Mouse (Mus musculus): ENCODE data around the gene Rem2. TPM values are rescaled to one million over a fixed set of nuclear protein-coding genes. Genes with fewer than 3 reads are reported as not detected.
A peak's percentile ranks its signal among the peaks of the same experiment; 100 is the strongest.

Gene Rem2
- polyA plus RNA-seq, 1 experiment from 2014 or later, result 3.8 TPM

DNA sequence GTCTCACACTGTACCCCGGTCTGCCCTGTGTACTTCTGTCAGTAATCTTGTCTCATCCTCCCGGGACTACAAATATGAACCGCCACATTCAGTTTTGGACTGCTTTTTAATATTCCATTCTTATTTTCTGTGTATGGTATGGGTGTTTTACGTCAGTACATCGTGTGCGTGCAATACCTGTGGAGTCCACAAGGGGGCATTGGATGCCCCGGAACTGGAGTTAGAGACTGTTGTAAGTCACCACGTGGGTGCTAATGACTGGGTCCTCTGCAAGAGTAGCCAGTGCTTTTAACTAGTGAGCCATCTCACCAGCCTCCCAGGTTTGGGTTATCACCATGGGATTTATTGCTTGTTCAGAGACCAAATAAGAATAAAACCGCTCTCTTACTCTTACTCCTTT, 6.6 kb downstream of the Rem2 start:
- 34% methylated on average over 9 of the region's 9 CpGs for WGBS
- no peak for DNase-seq (ENCODE audit: low spot score)
- no peaks in the 10 kb centered on the region for H3K36me3 ChIP-seq

DNA sequence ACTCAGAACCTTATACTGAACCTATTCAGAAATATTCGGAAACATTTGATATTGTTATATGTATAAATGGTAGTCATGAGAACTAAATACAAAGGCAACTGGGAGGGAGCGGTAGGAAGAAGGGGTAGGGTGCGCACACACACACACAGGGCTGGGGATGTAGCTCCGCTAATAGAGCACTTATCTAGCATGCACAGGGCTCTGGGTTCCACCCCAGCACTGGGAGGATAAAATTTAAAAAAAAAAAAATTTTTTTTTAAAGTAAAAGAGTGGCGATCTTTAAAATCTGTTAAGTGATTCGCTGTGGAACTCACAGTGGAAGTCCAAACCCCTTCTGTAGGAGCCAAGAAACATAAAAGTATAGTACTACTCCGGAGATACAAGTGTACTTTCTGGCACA, 10.0 kb downstream of the Rem2 start:
- no peak overlapping the region for H3K4me3 ChIP-seq
- no peaks in the 10 kb centered on the region for H3K9me3 ChIP-seq
- peaks cover 7% of the 10 kb centered on the region; the same call in 1 of the 2 replicates for H3K4me1 ChIP-seq
- peaks cover 9% of the 10 kb centered on the region; the same call in 1 of the 2 replicates for H3K27me3 ChIP-seq (ENCODE audit: insufficient read depth, poor library complexity, severe bottlenecking)
- DNase-seq (ENCODE audit: low spot score), result no peak
- H3K27ac ChIP-seq, result no peak overlapping the region
- no peaks in the 10 kb centered on the region for H3K36me3 ChIP-seq
- WGBS, result 82% methylated on average over 7 of the region's 7 CpGs

More for the DNA sequence above, 6.6 kb downstream of the Rem2 start:
- peaks cover 22% of the 10 kb centered on the region for H3K4me1 ChIP-seq
- H3K9me3 ChIP-seq, result no peaks in the 10 kb centered on the region
- H3K27ac ChIP-seq, result no peak overlapping the region
- H3K27me3 ChIP-seq (ENCODE audit: insufficient read depth, poor library complexity, severe bottlenecking), result peaks cover 40% of the 10 kb centered on the region
- H3K4me3 ChIP-seq, result no peak overlapping the region

DNA sequence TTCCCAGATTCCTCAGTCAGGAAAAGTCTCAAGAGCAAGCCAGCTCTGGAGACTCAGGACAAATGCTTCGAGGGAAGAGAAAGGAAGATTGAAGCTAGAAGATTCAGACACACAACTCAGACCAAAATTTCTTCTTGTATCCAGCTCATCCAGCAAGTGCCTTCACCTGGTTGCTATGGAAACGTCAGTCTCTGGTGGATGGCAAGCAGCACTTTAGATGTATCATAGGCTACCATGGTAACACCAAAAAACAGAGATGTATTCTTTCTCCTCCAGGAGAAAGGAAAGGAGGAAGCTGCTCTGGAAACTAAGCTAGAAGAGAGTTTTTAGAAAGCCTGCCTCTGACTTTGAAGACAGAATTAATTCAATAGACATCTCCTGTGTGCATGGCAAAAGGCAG, 11.8 kb downstream of the Rem2 start:
- H3K4me1 ChIP-seq, result no peaks in the 10 kb centered on the region
- no peaks in the 10 kb centered on the region for H3K36me3 ChIP-seq
- H3K9me3 ChIP-seq, result no peaks in the 10 kb centered on the region
- no peak overlapping the region for H3K4me3 ChIP-seq
- H3K27me3 ChIP-seq (ENCODE audit: insufficient read depth, poor library complexity, severe bottlenecking), result no peaks in the 10 kb centered on the region
- H3K27ac ChIP-seq, result no peak overlapping the region
- no peak for DNase-seq (ENCODE audit: low spot score)
- 64% methylated on average over 2 of the region's 2 CpGs for WGBS

DNA sequence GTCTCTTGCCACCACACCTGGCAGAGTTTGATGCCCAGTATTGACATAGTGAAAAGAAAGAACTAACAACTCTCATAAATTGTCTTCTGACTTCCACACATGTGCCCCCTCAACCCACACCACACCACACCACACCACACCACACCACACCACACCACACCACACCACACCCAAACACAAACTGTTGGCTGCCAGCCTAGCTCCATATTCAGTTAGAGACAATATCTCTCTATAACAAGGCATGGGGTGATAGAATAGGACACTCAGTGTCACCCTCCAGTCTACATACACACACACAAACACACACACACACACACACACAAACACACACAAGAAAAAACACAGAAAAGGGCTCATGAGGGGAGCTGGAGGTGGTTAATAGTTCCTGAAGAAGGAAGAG, 12.4 kb downstream of the Rem2 start:
- H3K36me3 ChIP-seq, result no peaks in the 10 kb centered on the region

DNA sequence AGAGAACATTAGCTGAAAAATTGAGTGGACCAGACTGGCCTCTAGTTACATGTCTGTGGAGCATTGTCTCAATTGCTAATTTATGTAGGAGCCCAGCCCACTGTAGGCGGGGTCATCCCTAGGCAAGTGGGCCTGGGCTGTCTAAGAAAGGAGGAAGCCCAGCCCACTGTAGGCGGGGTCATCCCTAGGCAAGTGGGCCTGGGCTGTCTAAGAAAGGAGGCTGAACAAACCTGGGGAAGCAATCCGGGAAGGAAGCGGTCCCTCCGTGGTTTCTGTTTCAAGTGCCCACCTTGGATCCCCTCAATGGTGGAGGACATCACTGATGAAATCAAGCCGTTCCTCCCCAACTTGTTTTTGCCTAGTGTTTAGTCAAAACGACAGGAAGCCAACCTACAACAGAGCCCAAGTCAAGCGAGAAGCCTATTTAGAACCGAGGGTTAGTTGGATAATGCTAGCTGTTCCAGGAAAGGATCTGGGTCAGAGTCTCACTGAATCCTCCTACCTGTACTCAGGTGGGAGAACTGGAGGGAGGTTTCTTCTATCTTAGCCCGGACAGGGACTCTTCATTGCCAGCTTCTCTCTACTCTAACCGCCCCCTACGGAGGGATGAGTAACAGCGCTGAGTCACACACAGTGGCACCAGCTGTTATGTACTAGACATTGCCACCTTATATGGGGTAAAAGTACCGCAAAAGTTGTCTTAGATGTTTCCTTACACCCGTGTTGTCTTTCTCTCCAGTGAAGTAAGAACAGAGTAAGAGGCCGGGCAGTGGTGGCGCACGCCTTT, 16.6 kb downstream of the Rem2 start:
- no peaks in the 10 kb centered on the region for H3K9me3 ChIP-seq
- DNase-seq (ENCODE audit: low spot score), result no peak
- H3K27me3 ChIP-seq (ENCODE audit: insufficient read depth, poor library complexity, severe bottlenecking), result no peaks in the 10 kb centered on the region
- WGBS, result 55% methylated on average over 18 of the region's 18 CpGs
- H3K36me3 ChIP-seq, result no peaks in the 10 kb centered on the region
- H3K4me1 ChIP-seq, result no peaks in the 10 kb centered on the region
- no peak overlapping the region for H3K4me3 ChIP-seq
- H3K27ac ChIP-seq, result no peak overlapping the region

More for the DNA sequence above, 12.4 kb downstream of the Rem2 start:
- Histone ChIP-seq H3K27me3 (ENCODE audit: insufficient read depth, poor library complexity, severe bottlenecking) (no peaks in the 10 kb centered on the region), H3K27ac (no peak overlapping the region), H3K4me1 (no peaks in the 10 kb centered on the region), H3K9me3 (no peaks in the 10 kb centered on the region), H3K4me3 (no peak overlapping the region)
- no peak for DNase-seq (ENCODE audit: low spot score)

DNA sequence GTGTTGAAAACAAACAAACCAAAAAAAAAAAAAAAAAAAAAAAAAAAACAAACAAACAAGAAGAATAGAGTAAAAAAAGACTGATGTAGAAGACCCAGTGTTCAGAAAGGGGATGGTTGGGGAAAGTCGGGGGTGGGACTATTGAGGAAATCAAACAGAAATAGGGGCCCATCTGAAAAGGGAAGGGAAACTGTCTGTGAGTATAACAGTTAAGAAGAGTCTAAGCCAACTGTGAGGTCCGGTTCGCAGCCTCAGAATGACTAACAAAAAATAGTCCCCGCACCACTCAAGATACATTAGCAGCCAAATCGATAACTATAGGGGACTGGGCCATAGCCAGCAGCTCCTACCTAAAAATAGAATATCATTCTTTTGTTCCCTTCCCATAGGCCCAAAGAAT, 17.3 kb downstream of the Rem2 start:
- Histone ChIP-seq H3K27me3 (ENCODE audit: insufficient read depth, poor library complexity, severe bottlenecking) (no peaks in the 10 kb centered on the region), H3K4me3 (no peak overlapping the region), H3K36me3 (no peaks in the 10 kb centered on the region), H3K4me1 (no peaks in the 10 kb centered on the region), H3K27ac (no peak overlapping the region), H3K9me3 (no peaks in the 10 kb centered on the region)
- no peak for DNase-seq (ENCODE audit: low spot score)
- WGBS, result 91% methylated on average over 5 of the region's 5 CpGs

DNA sequence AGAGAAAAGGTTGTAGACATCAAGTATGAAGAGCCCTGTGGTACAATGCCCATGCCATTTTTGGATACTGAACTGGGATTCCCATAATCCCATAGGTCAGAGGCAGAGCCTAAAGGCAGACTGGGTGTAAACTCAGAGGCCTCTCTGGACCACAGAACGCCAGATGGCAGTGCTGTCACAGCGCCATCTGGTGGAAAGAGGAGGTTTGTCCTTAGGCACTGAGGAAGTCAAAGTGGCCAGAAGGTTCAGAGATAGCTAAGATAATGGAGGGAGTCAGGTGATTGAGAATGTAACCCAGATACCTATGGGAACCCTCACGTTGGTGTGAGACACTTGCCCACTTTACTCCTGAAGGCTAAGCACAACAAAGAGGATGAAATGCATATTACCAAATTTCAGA, 18.3 kb downstream of the Rem2 start:
- no peaks in the 10 kb centered on the region for H3K36me3 ChIP-seq
- H3K4me3 ChIP-seq, result no peak overlapping the region
- no peak for DNase-seq (ENCODE audit: low spot score)
- no peaks in the 10 kb centered on the region for H3K9me3 ChIP-seq
- 2% methylated on average over 3 of the region's 3 CpGs for WGBS
- no peaks in the 10 kb centered on the region for H3K4me1 ChIP-seq
- no peak overlapping the region for H3K27ac ChIP-seq
- H3K27me3 ChIP-seq (ENCODE audit: insufficient read depth, poor library complexity, severe bottlenecking), result no peaks in the 10 kb centered on the region

DNA sequence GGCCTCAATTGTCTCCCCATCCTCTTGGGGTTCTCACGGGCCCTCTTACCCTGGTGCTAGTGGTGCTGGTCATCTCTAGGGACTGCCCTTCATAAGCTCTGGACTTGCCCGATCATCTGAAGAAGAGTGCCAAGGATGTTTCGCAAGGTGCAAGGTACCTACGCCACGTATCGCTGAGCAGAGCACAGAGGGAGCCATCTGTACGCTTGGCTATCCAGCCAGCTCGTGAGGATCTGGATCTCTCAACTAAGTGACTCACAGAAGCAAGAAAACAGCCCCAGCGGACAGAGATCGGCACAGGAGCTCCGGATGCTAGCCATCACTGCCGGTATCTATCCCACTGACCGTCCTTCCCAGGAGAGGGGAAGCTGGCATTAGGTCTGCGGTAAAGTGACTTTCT, 20.8 kb downstream of the Rem2 start:
- Histone ChIP-seq H3K9me3 (no peaks in the 10 kb centered on the region), H3K27ac (no peak overlapping the region), H3K27me3 (ENCODE audit: insufficient read depth, poor library complexity, severe bottlenecking) (no peaks in the 10 kb centered on the region), H3K36me3 (no peaks in the 10 kb centered on the region), H3K4me1 (no peaks in the 10 kb centered on the region), H3K4me3 (no peak overlapping the region)
- 82% methylated on average over 14 of the region's 14 CpGs for WGBS
- no peak for DNase-seq (ENCODE audit: low spot score)

DNA sequence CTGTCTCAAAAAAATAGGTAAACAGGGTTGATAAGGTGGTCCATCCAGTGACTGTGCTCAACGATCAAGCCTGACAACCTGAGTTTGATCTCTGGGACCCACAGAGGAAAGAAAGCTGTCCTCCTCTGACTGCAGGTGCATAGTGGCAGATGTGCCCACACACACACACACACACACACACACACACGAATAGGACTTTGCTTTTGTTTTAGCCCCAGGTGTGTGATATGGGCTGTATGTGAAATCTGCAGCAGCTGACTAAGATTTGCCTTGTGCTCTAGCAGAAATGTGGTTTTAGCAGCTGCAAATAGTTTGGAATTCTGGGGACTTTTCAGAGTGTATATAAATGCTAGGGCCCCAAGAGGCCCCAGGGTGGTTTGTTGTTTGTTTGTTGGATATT, 23.4 kb downstream of the Rem2 start:
- H3K27ac ChIP-seq, result no peak overlapping the region
- no peaks in the 10 kb centered on the region for H3K4me1 ChIP-seq
- no peaks in the 10 kb centered on the region for H3K36me3 ChIP-seq
- WGBS, result 65% methylated on average over 2 of the region's 2 CpGs
- H3K9me3 ChIP-seq, result no peaks in the 10 kb centered on the region
- no peak for DNase-seq (ENCODE audit: low spot score)
- H3K4me3 ChIP-seq, result no peak overlapping the region
- no peaks in the 10 kb centered on the region for H3K27me3 ChIP-seq (ENCODE audit: insufficient read depth, poor library complexity, severe bottlenecking)

DNA sequence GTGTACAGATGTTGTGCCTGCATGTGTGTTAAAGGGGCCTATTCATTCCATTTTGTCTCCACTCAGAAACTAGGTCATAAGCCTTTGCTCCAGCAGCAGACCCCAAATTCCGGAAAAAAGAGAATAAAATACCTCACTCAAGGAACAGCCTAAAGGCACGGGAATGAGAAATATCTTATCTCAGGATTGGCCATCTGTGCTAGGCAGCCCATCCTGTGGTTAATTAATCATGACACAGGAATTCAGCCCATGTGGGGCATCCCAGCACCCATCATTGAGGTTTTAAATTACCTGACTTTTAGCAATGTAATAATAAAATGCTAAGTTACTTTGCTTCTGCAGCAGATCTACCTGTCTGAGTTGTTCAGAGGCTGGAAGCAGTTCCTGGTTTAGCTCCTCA, 25.5 kb downstream of the Rem2 start:
- no peaks in the 10 kb centered on the region for H3K27me3 ChIP-seq (ENCODE audit: insufficient read depth, poor library complexity, severe bottlenecking)
- no peaks in the 10 kb centered on the region for H3K4me1 ChIP-seq
- 43% methylated on average over 2 of the region's 2 CpGs for WGBS
- DNase-seq (ENCODE audit: low spot score), result no peak
- no peak overlapping the region for H3K27ac ChIP-seq
- H3K9me3 ChIP-seq, result no peaks in the 10 kb centered on the region
- H3K36me3 ChIP-seq, result peaks cover 6% of the 10 kb centered on the region
- H3K4me3 ChIP-seq, result no peak overlapping the region

DNA sequence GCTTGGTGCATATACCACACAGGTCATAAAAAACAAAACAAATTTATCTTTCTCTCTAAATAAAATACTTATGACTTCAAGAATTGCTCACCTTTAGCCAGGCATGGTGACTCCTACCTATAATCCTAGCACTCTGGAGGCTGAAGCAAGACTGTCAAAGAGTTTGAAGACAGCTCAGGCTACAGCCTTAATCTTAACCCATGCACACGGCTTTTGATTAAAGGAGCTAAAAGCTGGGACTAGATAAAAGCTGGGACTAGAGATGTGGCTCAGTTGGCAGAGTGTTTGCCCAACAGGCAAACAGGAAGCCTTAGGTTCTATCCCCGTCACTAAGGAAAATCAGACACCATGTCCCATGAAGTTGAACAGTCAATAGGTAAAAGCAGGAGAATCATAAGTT, 27.2 kb downstream of the Rem2 start:
- WGBS, result 65% methylated on average over 2 of the region's 2 CpGs
- H3K4me3 ChIP-seq, result no peak overlapping the region
- H3K36me3 ChIP-seq, result peaks cover 23% of the 10 kb centered on the region
- H3K27ac ChIP-seq, result no peak overlapping the region
- H3K27me3 ChIP-seq (ENCODE audit: insufficient read depth, poor library complexity, severe bottlenecking), result no peaks in the 10 kb centered on the region
- H3K4me1 ChIP-seq, result no peaks in the 10 kb centered on the region
- H3K9me3 ChIP-seq, result no peaks in the 10 kb centered on the region
- DNase-seq (ENCODE audit: low spot score), result no peak

DNA sequence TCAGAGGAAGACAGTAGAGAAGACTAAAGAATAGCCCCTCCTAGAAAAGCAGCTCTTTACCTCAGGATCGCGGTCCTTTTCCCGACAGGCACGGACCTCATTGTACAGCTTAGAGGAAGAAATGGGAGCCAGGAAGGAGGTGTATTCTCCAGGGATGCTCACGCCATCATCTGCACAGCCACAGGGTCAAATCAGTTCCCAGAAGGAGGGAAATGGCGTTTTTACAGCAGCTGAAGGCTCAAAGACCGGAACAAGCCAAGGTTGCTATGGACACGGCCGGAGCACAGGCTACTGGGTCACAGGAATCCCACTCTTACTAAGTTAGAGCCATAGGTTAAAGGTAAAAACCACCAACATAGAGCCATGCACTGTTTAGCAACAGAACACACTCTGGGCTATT, 33.9 kb downstream of the Rem2 start:
- H3K4me1 ChIP-seq, result no peaks in the 10 kb centered on the region
- 90% methylated on average over 9 of the region's 9 CpGs for WGBS
- H3K4me3 ChIP-seq, result no peak overlapping the region
- no peaks in the 10 kb centered on the region for H3K9me3 ChIP-seq
- no peak overlapping the region for H3K27ac ChIP-seq
- DNase-seq (ENCODE audit: low spot score), result no peak
- peaks cover 89% of the 10 kb centered on the region for H3K36me3 ChIP-seq
- H3K27me3 ChIP-seq (ENCODE audit: insufficient read depth, poor library complexity, severe bottlenecking), result no peaks in the 10 kb centered on the region

DNA sequence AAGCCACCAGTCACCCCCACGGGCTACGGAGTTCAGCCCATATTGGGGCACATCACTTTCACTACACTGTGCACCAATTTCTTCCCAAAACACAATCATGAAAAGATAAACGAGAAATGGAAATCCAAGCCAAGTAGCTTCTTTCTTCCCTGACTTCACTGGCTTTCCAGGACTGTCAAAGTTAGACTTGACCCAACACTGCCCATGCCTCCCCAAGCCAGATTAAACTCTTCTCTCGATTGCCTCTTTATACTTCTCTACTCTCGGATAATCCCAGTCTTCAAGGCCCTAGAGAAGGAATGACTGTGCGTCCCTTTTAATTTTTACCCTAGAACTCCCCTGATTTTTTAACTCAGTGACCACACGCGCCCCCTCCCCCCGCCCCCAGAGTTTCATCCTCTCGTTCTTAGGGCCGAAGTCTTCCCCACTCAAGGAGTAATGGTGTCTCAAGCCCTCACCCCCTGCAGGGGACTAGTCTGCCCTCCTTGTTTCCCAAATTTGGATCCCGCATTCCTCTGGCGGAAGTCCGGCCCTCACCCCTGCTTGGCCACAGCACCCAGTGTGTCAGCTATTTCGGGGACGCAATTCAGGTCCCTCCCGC, 40.9 kb downstream of the Rem2 start:
- peak overlapping the region; percentile 92 for H3K27ac ChIP-seq
- DNase-seq (ENCODE audit: low spot score), result no peak
- H3K9me3 ChIP-seq, result no peaks in the 10 kb centered on the region
- H3K27me3 ChIP-seq (ENCODE audit: insufficient read depth, poor library complexity, severe bottlenecking), result no peaks in the 10 kb centered on the region
- H3K4me3 ChIP-seq, result peak overlapping the region; percentile 78
- 6% methylated on average over 17 of the region's 17 CpGs for WGBS
- H3K4me1 ChIP-seq, result peaks cover 19% of the 10 kb centered on the region
- peaks cover 36% of the 10 kb centered on the region for H3K36me3 ChIP-seq

DNA sequence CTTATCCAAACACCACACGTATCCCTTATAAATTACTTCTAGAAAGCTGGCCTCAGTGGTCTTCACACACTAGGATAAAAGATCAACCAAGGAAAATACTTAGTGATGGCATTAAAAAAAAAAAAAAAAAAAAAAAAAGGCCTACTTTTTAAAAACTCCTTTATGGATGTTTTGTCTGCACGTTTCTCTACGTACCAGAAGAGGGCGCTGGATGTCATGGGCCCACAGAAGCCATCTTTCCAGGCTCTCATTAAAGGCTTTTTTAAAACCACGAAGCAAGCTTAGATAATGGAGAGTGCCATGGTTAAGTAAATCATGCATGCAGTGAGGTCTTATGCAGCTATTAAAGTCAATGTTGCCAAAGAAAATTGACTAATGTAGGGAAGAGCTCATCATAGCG, 47.7 kb downstream of the Rem2 start:
- Histone ChIP-seq H3K36me3 (no peaks in the 10 kb centered on the region), H3K9me3 (no peaks in the 10 kb centered on the region), H3K4me3 (no peak overlapping the region), H3K27me3 (ENCODE audit: insufficient read depth, poor library complexity, severe bottlenecking) (no peaks in the 10 kb centered on the region), H3K4me1 (peaks cover 17% of the 10 kb centered on the region), H3K27ac (no peak overlapping the region)
- WGBS, result 29% methylated on average over 6 of the region's 6 CpGs
- no peak for DNase-seq (ENCODE audit: low spot score)
